Comparison of ENCODE assay signal across 31 mouse cellular contexts in the genomic region with DNA sequence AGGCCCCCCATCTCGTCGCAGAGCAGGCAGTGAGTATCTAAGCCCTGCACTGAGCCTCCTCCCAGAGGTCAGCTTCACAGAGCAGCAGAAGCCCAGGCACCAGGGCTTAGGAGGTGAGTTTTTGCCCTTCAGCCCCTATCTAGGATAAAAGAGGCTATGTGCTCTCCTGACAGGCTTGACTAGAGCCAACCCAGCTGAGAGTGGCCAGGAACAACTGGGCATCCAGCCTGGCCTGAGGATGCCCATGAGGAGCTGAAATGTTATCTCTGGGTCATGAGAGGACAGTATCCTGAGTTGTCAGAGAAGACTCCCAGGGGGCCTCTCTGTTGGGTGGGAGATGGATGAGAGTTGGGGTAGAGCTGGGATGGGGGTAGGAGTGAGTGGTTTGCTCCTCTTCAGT.
DNase-seq lines count a peak whose midpoint lies in the region; ATAC-seq and TF ChIP-seq lines count a peak whose summit lies in the region.
"Had no signal": no experiment of that assay in that cellular context is flagged by ENCODE, and none has a peak within 500 bp of the region (broad histone marks: within the 10 kb centered on the region; RNA-seq: fewer than 3 reads in every experiment).

No protein-coding gene starts in this region.

- no peaks in the 10 kb centered on the region for H3K9me3 ChIP-seq in limb, embryonic 11.5 days (ENCODE audit: control insufficient read depth, low read length)
- no peaks in the 10 kb centered on the region for H3K9me3 ChIP-seq in limb, embryonic 10.5 days (replicated peaks)
- H3K9me3 ChIP-seq: embryonic facial prominence, embryonic 15.5 days; forebrain, embryonic 12.5 days; hindbrain, embryonic 13.5 days; limb, embryonic 15.5 days; liver, embryonic 13.5 days; megakaryocyte, embryonic 14.5 days; midbrain, embryonic 12.5 days; neural tube, embryonic 12.5 days had no signal

- no peak for ATAC-seq in limb, embryonic 11.5 days (ENCODE audit: insufficient number of reproducible peaks, low FRiP score, low TSS enrichment, low read depth)
- ATAC-seq: activated CD4-positive, CD25-positive, alpha-beta regulatory T cell, adult 4 months; forebrain, postnatal 0 days; intestine, embryonic 16.5 days; lung, postnatal 0 days had no signal

- no peak overlapping the region for H3K4me2 ChIP-seq in limb, embryonic 11.5 days (ENCODE audit: low read depth, severe bottlenecking)
- H3K4me2 ChIP-seq: embryonic facial prominence, embryonic 15.5 days; forebrain, embryonic 12.5 days; hindbrain, embryonic 13.5 days; limb, embryonic 15.5 days; liver, embryonic 13.5 days; midbrain, embryonic 12.5 days; neural tube, embryonic 12.5 days had no signal

- DNase-seq in gastrocnemius, adult 2 months: peak; percentile 66
- DNase-seq in gastrocnemius, postnatal 4 days (ENCODE audit: low spot score in 2 of 2): no peak
- peak; percentile 14 for DNase-seq in limb, embryonic 11.5 days (ENCODE audit: low spot score)
- DNase-seq in limb, embryonic 10.5 days (ENCODE audit: low spot score): no peak
- peak; percentile 47 to 55 for DNase-seq in heart, postnatal 14 days
- no peak for DNase-seq in layer of hippocampus, postnatal 14 days (ENCODE audit: low spot score in 2 of 2)
- no peak for DNase-seq in embryo, embryonic 10.5 days (ENCODE audit: low spot score)
- no peak for DNase-seq in thymus, postnatal 25 days
- DNase-seq: adrenal gland, adult 2 months; adrenal gland, postnatal 36 days; cerebellum, adult 18-20 months; cerebellum, postnatal 10 days; forebrain, postnatal 0 days; kidney, adult 9 months; kidney, postnatal 25 days; liver, embryonic 13.5 days; lung, adult 18-20 months; lung, postnatal 4 days; right cerebral cortex, postnatal 4 days had no signal

- H3K27ac ChIP-seq in gastrocnemius, adult 2 months: no peak overlapping the region
- no peak overlapping the region for H3K27ac ChIP-seq in limb, embryonic 11.5 days (replicated peaks; ENCODE audit: low read depth, low read length)
- no peak overlapping the region for H3K27ac ChIP-seq in limb, embryonic 10.5 days
- H3K27ac ChIP-seq: embryonic facial prominence, embryonic 15.5 days; forebrain, embryonic 12.5 days; hindbrain, embryonic 13.5 days; left cerebral cortex, adult 2 months; limb, embryonic 15.5 days; liver, embryonic 13.5 days; midbrain, embryonic 12.5 days; neural tube, embryonic 12.5 days had no signal

- 79% methylated on average over 2 of the region's 2 CpGs for WGBS in limb, embryonic 11.5 days
- WGBS in limb, embryonic 10.5 days: 87% methylated on average over 2 of the region's 2 CpGs

- no peaks in the 10 kb centered on the region for H3K4me1 ChIP-seq in limb, embryonic 11.5 days (ENCODE audit: control insufficient read depth, insufficient read depth, low read length)
- no peaks in the 10 kb centered on the region for H3K4me1 ChIP-seq in limb, embryonic 10.5 days
- H3K4me1 ChIP-seq: embryonic facial prominence, embryonic 15.5 days; forebrain, embryonic 12.5 days; hindbrain, embryonic 13.5 days; limb, embryonic 15.5 days; liver, embryonic 13.5 days; megakaryocyte, embryonic 14.5 days; midbrain, embryonic 12.5 days; neural tube, embryonic 12.5 days had no signal

- TF ChIP-seq CTCF in gastrocnemius, adult 2 months (IDR thresholded peaks at IDR 0.05): no peak

- no peak overlapping the region for H3K9ac ChIP-seq in limb, embryonic 11.5 days (ENCODE audit: low read length)
- H3K9ac ChIP-seq: embryonic facial prominence, embryonic 15.5 days; forebrain, embryonic 12.5 days; forebrain, postnatal 0 days; hindbrain, embryonic 13.5 days; limb, embryonic 15.5 days; liver, embryonic 13.5 days; midbrain, embryonic 12.5 days; neural tube, embryonic 12.5 days had no signal

- intact Hi-C loops in gastrocnemius, adult 2 months (cut with DNase I): loop anchor here (10.0 kb wide), 1 partner anchor 137 kb away; no protein-coding TSS in a partner anchor
- intact Hi-C loops in heart, postnatal 14 days (cut with DNase I): no loop called here

- H3K36me3 ChIP-seq in limb, embryonic 11.5 days (ENCODE audit: control insufficient read depth, insufficient read depth, low read length): no peaks in the 10 kb centered on the region
- no peaks in the 10 kb centered on the region for H3K36me3 ChIP-seq in limb, embryonic 10.5 days
- H3K36me3 ChIP-seq: embryonic facial prominence, embryonic 15.5 days; forebrain, embryonic 12.5 days; hindbrain, embryonic 13.5 days; limb, embryonic 15.5 days; liver, embryonic 13.5 days; midbrain, embryonic 12.5 days; neural tube, embryonic 12.5 days had no signal

- H3K4me3 ChIP-seq in gastrocnemius, adult 2 months: no peak overlapping the region
- H3K4me3 ChIP-seq in limb, embryonic 11.5 days (ENCODE audit: low read depth, low read length): no peak overlapping the region
- no peak overlapping the region for H3K4me3 ChIP-seq in limb, embryonic 10.5 days
- H3K4me3 ChIP-seq: embryonic facial prominence, embryonic 15.5 days; forebrain, embryonic 12.5 days; hindbrain, embryonic 13.5 days; left cerebral cortex, adult 2 months; limb, embryonic 15.5 days; liver, embryonic 13.5 days; megakaryocyte, embryonic 14.5 days; midbrain, embryonic 12.5 days; myocyte; neural tube, embryonic 12.5 days had no signal

- no peaks in the 10 kb centered on the region for H3K27me3 ChIP-seq in limb, embryonic 11.5 days (ENCODE audit: control insufficient read depth, insufficient read depth, low read length)
- H3K27me3 ChIP-seq in limb, embryonic 10.5 days (ENCODE audit: low read depth, poor library complexity, severe bottlenecking): no peaks in the 10 kb centered on the region
- H3K27me3 ChIP-seq: embryonic facial prominence, embryonic 15.5 days; forebrain, embryonic 12.5 days; hindbrain, embryonic 13.5 days; limb, embryonic 15.5 days; liver, embryonic 13.5 days; midbrain, embryonic 12.5 days; neural tube, embryonic 12.5 days had no signal

Comparison
In these comparisons a context has a peak if more than half of its experiments do, and no peak if none do; other contexts are left out.
1. DNase-seq: peak in gastrocnemius, adult 2 months (single experiment), limb, embryonic 11.5 days (single experiment) and heart, postnatal 14 days (2 of 2); none in gastrocnemius, postnatal 4 days (0 of 2), limb, embryonic 10.5 days (single experiment), layer of hippocampus, postnatal 14 days (0 of 2), embryo, embryonic 10.5 days (single experiment) and thymus, postnatal 25 days (single experiment).